Comparison of ENCODE assay signal across 26 mouse cellular contexts in genomic region chr5:72443007-72443406, GRCm38 (mm10).
DNase-seq lines count a peak whose midpoint lies in the region; ATAC-seq lines count a peak whose summit lies in the region.
"Had no signal": no experiment of that assay in that cellular context is flagged by ENCODE, and none has a peak within 500 bp of the region (broad histone marks: within the 10 kb centered on the region; RNA-seq: fewer than 3 reads in every experiment).

No protein-coding gene starts in this region.

- no peak overlapping the region for H3K9ac ChIP-seq in heart, embryonic 16.5 days (ENCODE audit: low read length)
- H3K9ac ChIP-seq: forebrain, embryonic 13.5 days; hindbrain, embryonic 13.5 days; liver, embryonic 14.5 days; midbrain, embryonic 15.5 days; neural tube, embryonic 15.5 days had no signal

- H3K27ac ChIP-seq in heart, embryonic 16.5 days (ENCODE audit: low read length), result peak overlapping the region; percentile 69
- H3K27ac ChIP-seq: forebrain, embryonic 13.5 days; hindbrain, embryonic 13.5 days; liver, embryonic 14.5 days; macrophage; midbrain, embryonic 15.5 days; neural tube, embryonic 15.5 days had no signal

- WGBS in heart, embryonic 16.5 days, result 56% methylated on average over 4 of the region's 4 CpGs

- H3K4me2 ChIP-seq in heart, embryonic 16.5 days (ENCODE audit: low read depth, low read length), result no peak overlapping the region
- H3K4me2 ChIP-seq: forebrain, embryonic 13.5 days; hindbrain, embryonic 13.5 days; midbrain, embryonic 15.5 days; neural tube, embryonic 15.5 days had no signal

- H3K9me3 ChIP-seq in heart, embryonic 16.5 days (replicated peaks; ENCODE audit: control insufficient read depth, low read length), result no peaks in the 10 kb centered on the region
- H3K9me3 ChIP-seq: forebrain, embryonic 13.5 days; hindbrain, embryonic 13.5 days; midbrain, embryonic 15.5 days; neural tube, embryonic 15.5 days had no signal

- peak; percentile 38 to 41 for DNase-seq in heart, adult 18-20 months
- DNase-seq in heart, adult 9 months (ENCODE audit: low spot score in 2 of 2), result no peak
- no peak for DNase-seq in heart, postnatal 36 days
- peak; percentile 26 to 41 for DNase-seq in heart, postnatal 10 days
- DNase-seq in mesoderm, embryonic 11.5 days (ENCODE audit: low read depth, low spot score), result peak; percentile 34
- no peak for DNase-seq in gastrocnemius, postnatal 14 days
- DNase-seq: B cell, adult 2 months; cerebellum, adult 8-10 months; cerebellum, postnatal 25 days; gastrocnemius, postnatal 25 days; kidney, adult 9 months; kidney, postnatal 10 days; liver; lung, adult 2 months; lung, postnatal 10 days; retina, postnatal 1 day; right cerebral cortex, postnatal 14 days; thymus, postnatal 4 days had no signal

- intact Hi-C loops in heart, postnatal 36 days (cut with DNase I), result no loop called here
- intact Hi-C loops in heart, postnatal 10 days (cut with DNase I), result no loop called here
- intact Hi-C loops in gastrocnemius, postnatal 14 days (cut with DNase I; ENCODE audit: low total_unique reads), result no loop called here

- H3K4me3 ChIP-seq in heart, embryonic 16.5 days (ENCODE audit: low read length), result no peak overlapping the region
- H3K4me3 ChIP-seq: forebrain, embryonic 13.5 days; hindbrain, embryonic 13.5 days; midbrain, embryonic 15.5 days; neural tube, embryonic 15.5 days had no signal

- ATAC-seq in heart, embryonic 16.5 days (replicated peaks; ENCODE audit: extremely low read depth, insufficient read depth, low FRiP score), result no peak
- ATAC-seq: forebrain, embryonic 13.5 days; intestine, postnatal 0 days had no signal

- no peaks in the 10 kb centered on the region for H3K27me3 ChIP-seq in heart, embryonic 16.5 days (ENCODE audit: control insufficient read depth, insufficient read depth, low read length)
- H3K27me3 ChIP-seq: forebrain, embryonic 13.5 days; hindbrain, embryonic 13.5 days; midbrain, embryonic 15.5 days; neural tube, embryonic 15.5 days had no signal

- peaks cover 18% of the 10 kb centered on the region for H3K4me1 ChIP-seq in heart, embryonic 16.5 days (ENCODE audit: control insufficient read depth, insufficient read depth, low read length)
- H3K4me1 ChIP-seq: forebrain, embryonic 13.5 days; hindbrain, embryonic 13.5 days; midbrain, embryonic 15.5 days; neural tube, embryonic 15.5 days had no signal

- no peaks in the 10 kb centered on the region for H3K36me3 ChIP-seq in heart, embryonic 16.5 days (ENCODE audit: control insufficient read depth, insufficient read depth)
- H3K36me3 ChIP-seq: hindbrain, embryonic 13.5 days; midbrain, embryonic 15.5 days; neural tube, embryonic 15.5 days had no signal

Comparison
In these comparisons a context has a peak if more than half of its experiments do, and no peak if none do; other contexts are left out.
1. DNase-seq: peak in heart, adult 18-20 months (2 of 2), heart, postnatal 10 days (2 of 2) and mesoderm, embryonic 11.5 days (single experiment); none in heart, adult 9 months (0 of 2), heart, postnatal 36 days (0 of 2) and gastrocnemius, postnatal 14 days (single experiment).